Mouse (Mus musculus): ENCODE data around the gene Ift43. TPM values are rescaled to one million over a fixed set of nuclear protein-coding genes. Genes with fewer than 3 reads are reported as not detected.

The Ift43 gene
- polyA plus RNA-seq, 1 experiment from 2014 or later, result 61.0 TPM

- H3K9ac ChIP-seq (ENCODE audit: low read depth, low read length), result no peak overlapping the region
- H3K36me3 ChIP-seq (ENCODE audit: control insufficient read depth, insufficient read depth), result no peaks in the 10 kb centered on the region
- no peak overlapping the region for H3K27ac ChIP-seq (ENCODE audit: low read depth, low read length)
- WGBS, result 73% methylated on average over 4 of the region's 4 CpGs
- H3K4me2 ChIP-seq (replicated peaks; ENCODE audit: low read depth), result no peak overlapping the region
- no peak for TF ChIP-seq CTCF (IDR thresholded peaks at IDR 0.05; ENCODE audit: low read depth)
- H3K4me1 ChIP-seq (replicated peaks; ENCODE audit: control insufficient read depth, insufficient read depth, low read length), result no peaks in the 10 kb centered on the region
- no peaks in the 10 kb centered on the region for H3K27me3 ChIP-seq (replicated peaks; ENCODE audit: control insufficient read depth, insufficient read depth, low read length)
- no peaks in the 10 kb centered on the region for H3K9me3 ChIP-seq (ENCODE audit: control insufficient read depth)
- no peak for ATAC-seq
- no peak overlapping the region for H3K4me3 ChIP-seq (ENCODE audit: low read depth, low read length)
Measured at GRCm38 (mm10) chr12:86095806-86096205, 13.5 kb downstream of the Ift43 start.

DNA sequence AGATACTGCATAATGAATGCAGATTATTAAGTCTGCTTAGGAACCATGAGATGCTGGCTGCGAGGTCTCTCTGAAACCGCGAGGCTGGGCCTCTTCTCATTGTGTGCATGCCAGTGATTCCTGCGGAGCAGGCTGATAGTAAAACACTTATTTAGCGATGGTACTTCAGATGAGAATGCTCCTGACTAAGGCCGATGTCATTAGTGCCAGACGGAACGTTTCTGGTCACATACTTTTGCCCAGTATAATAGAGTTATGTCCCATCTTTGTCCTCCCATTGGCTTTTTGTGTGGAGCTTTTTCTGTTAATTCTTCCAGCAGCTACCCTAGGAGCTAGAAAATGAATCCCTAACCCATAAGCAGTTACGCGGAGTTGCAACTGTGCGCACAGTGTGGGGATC, 15.4 kb downstream of the Ift43 start:
- H3K27ac ChIP-seq (ENCODE audit: low read depth, low read length), result no peak overlapping the region
- no peak overlapping the region for H3K9ac ChIP-seq (ENCODE audit: low read depth, low read length)
- TF ChIP-seq CTCF (IDR thresholded peaks at IDR 0.05; ENCODE audit: low read depth), result no peak
- H3K4me2 ChIP-seq (replicated peaks; ENCODE audit: low read depth), result no peak overlapping the region
- H3K4me1 ChIP-seq (replicated peaks; ENCODE audit: control insufficient read depth, insufficient read depth, low read length), result no peaks in the 10 kb centered on the region
- H3K36me3 ChIP-seq (ENCODE audit: control insufficient read depth, insufficient read depth), result no peaks in the 10 kb centered on the region
- 83% methylated on average over 11 of the region's 11 CpGs for WGBS
- no peaks in the 10 kb centered on the region for H3K9me3 ChIP-seq (ENCODE audit: control insufficient read depth)
- H3K27me3 ChIP-seq (replicated peaks; ENCODE audit: control insufficient read depth, insufficient read depth, low read length), result no peaks in the 10 kb centered on the region
- no peak for ATAC-seq
- H3K4me3 ChIP-seq (ENCODE audit: low read depth, low read length), result no peak overlapping the region

- H3K27ac ChIP-seq (ENCODE audit: low read depth, low read length), result no peak overlapping the region
- no peak for ATAC-seq
- no peaks in the 10 kb centered on the region for H3K9me3 ChIP-seq (ENCODE audit: control insufficient read depth)
- no peak overlapping the region for H3K9ac ChIP-seq (ENCODE audit: low read depth, low read length)
- no peaks in the 10 kb centered on the region for H3K36me3 ChIP-seq (ENCODE audit: control insufficient read depth, insufficient read depth)
- H3K4me2 ChIP-seq (replicated peaks; ENCODE audit: low read depth), result no peak overlapping the region
- no peaks in the 10 kb centered on the region for H3K27me3 ChIP-seq (replicated peaks; ENCODE audit: control insufficient read depth, insufficient read depth, low read length)
- 0 out of 2 replicates have a peak, but pooled peaks cover 2% of the 10 kb centered on the region for H3K4me1 ChIP-seq (replicated peaks; ENCODE audit: control insufficient read depth, insufficient read depth, low read length)
- 94% methylated on average over 3 of the region's 3 CpGs for WGBS
- H3K4me3 ChIP-seq (ENCODE audit: low read depth, low read length), result no peak overlapping the region
- no peak for TF ChIP-seq CTCF (IDR thresholded peaks at IDR 0.05; ENCODE audit: low read depth)
Measured at GRCm38 (mm10) chr12:86100711-86101110, 18.4 kb downstream of the Ift43 start.

- no peaks in the 10 kb centered on the region for H3K36me3 ChIP-seq (ENCODE audit: control insufficient read depth, insufficient read depth)
- no peak for TF ChIP-seq CTCF (IDR thresholded peaks at IDR 0.05; ENCODE audit: low read depth)
- WGBS, result 70% methylated on average over 8 of the region's 8 CpGs
- H3K4me3 ChIP-seq (ENCODE audit: low read depth, low read length), result no peak overlapping the region
- H3K4me2 ChIP-seq (replicated peaks; ENCODE audit: low read depth), result no peak overlapping the region
- no peak overlapping the region for H3K27ac ChIP-seq (ENCODE audit: low read depth, low read length)
- no peak for ATAC-seq
- H3K4me1 ChIP-seq (replicated peaks; ENCODE audit: control insufficient read depth, insufficient read depth, low read length), result 0 out of 2 replicates have a peak, but pooled peaks cover 2% of the 10 kb centered on the region
- no peak overlapping the region for H3K9ac ChIP-seq (ENCODE audit: low read depth, low read length)
- H3K9me3 ChIP-seq (ENCODE audit: control insufficient read depth), result no peaks in the 10 kb centered on the region
- no peaks in the 10 kb centered on the region for H3K27me3 ChIP-seq (replicated peaks; ENCODE audit: control insufficient read depth, insufficient read depth, low read length)
Measured at GRCm38 (mm10) chr12:86102686-86103085, 20.3 kb downstream of the Ift43 start.

- TF ChIP-seq CTCF (IDR thresholded peaks at IDR 0.05; ENCODE audit: low read depth), result no peak
- H3K4me3 ChIP-seq (ENCODE audit: low read depth, low read length), result no peak overlapping the region
- no peaks in the 10 kb centered on the region for H3K27me3 ChIP-seq (replicated peaks; ENCODE audit: control insufficient read depth, insufficient read depth, low read length)
- no peak overlapping the region for H3K9ac ChIP-seq (ENCODE audit: low read depth, low read length)
- H3K36me3 ChIP-seq (ENCODE audit: control insufficient read depth, insufficient read depth), result no peaks in the 10 kb centered on the region
- 59% methylated on average over 11 of the region's 11 CpGs for WGBS
- no peaks in the 10 kb centered on the region for H3K9me3 ChIP-seq (ENCODE audit: control insufficient read depth)
- 0 out of 2 replicates have a peak, but pooled peaks cover 2% of the 10 kb centered on the region for H3K4me1 ChIP-seq (replicated peaks; ENCODE audit: control insufficient read depth, insufficient read depth, low read length)
- no peak overlapping the region for H3K4me2 ChIP-seq (replicated peaks; ENCODE audit: low read depth)
- 0 out of 2 replicates have a peak overlapping the region, but pooled peaks have one; percentile 41 for H3K27ac ChIP-seq (ENCODE audit: low read depth, low read length)
- ATAC-seq, result no peak
Measured at GRCm38 (mm10) chr12:86103391-86103790, 21.1 kb downstream of the Ift43 start.

- 0 out of 2 replicates have a peak, but pooled peaks cover 2% of the 10 kb centered on the region for H3K4me1 ChIP-seq (replicated peaks; ENCODE audit: control insufficient read depth, insufficient read depth, low read length)
- no peak for ATAC-seq
- H3K36me3 ChIP-seq (ENCODE audit: control insufficient read depth, insufficient read depth), result no peaks in the 10 kb centered on the region
- 0 out of 2 replicates have a peak overlapping the region, but pooled peaks have one; percentile 41 for H3K27ac ChIP-seq (ENCODE audit: low read depth, low read length)
- no peak overlapping the region for H3K4me2 ChIP-seq (replicated peaks; ENCODE audit: low read depth)
- H3K4me3 ChIP-seq (ENCODE audit: low read depth, low read length), result no peak overlapping the region
- H3K27me3 ChIP-seq (replicated peaks; ENCODE audit: control insufficient read depth, insufficient read depth, low read length), result no peaks in the 10 kb centered on the region
- no peak for TF ChIP-seq CTCF (IDR thresholded peaks at IDR 0.05; ENCODE audit: low read depth)
- WGBS, result 20% methylated on average over 8 of the region's 8 CpGs
- no peaks in the 10 kb centered on the region for H3K9me3 ChIP-seq (ENCODE audit: control insufficient read depth)
- H3K9ac ChIP-seq (ENCODE audit: low read depth, low read length), result no peak overlapping the region
Measured at GRCm38 (mm10) chr12:86103852-86104251, 21.5 kb downstream of the Ift43 start.

GRCm38 (mm10) chr12:86104297-86104696, 22.0 kb downstream of the Ift43 start:
- peak; percentile 40 for ATAC-seq
- no peak for TF ChIP-seq CTCF (IDR thresholded peaks at IDR 0.05; ENCODE audit: low read depth)
- no peak overlapping the region for H3K4me3 ChIP-seq (ENCODE audit: low read depth, low read length)
- H3K9ac ChIP-seq (ENCODE audit: low read depth, low read length), result no peak overlapping the region
- WGBS, result 69% methylated on average over 11 of the region's 11 CpGs
- no peak overlapping the region for H3K4me2 ChIP-seq (replicated peaks; ENCODE audit: low read depth)
- no peaks in the 10 kb centered on the region for H3K36me3 ChIP-seq (ENCODE audit: control insufficient read depth, insufficient read depth)
- 0 out of 2 replicates have a peak, but pooled peaks cover 2% of the 10 kb centered on the region for H3K4me1 ChIP-seq (replicated peaks; ENCODE audit: control insufficient read depth, insufficient read depth, low read length)
- 0 out of 2 replicates have a peak overlapping the region, but pooled peaks have one; percentile 41 for H3K27ac ChIP-seq (ENCODE audit: low read depth, low read length)
- H3K27me3 ChIP-seq (replicated peaks; ENCODE audit: control insufficient read depth, insufficient read depth, low read length), result no peaks in the 10 kb centered on the region
- no peaks in the 10 kb centered on the region for H3K9me3 ChIP-seq (ENCODE audit: control insufficient read depth)
